Mouse (Mus musculus) yolk sac, embryonic 10.5 days (tissue): ENCODE measurements at regions not wholly inside any gene's neighbourhood (a gene's known extent, or its start where the extent isn't known, plus 50 kb on each side); places are given as distances from the start of the nearest gene placed in this dataset.

Experiments used
- DNase-seq: peaks from one replicate; pipeline ENCODE4 v3.0.0-alpha.2; 2017; ENCODE audit warnings: low spot score

DNA sequence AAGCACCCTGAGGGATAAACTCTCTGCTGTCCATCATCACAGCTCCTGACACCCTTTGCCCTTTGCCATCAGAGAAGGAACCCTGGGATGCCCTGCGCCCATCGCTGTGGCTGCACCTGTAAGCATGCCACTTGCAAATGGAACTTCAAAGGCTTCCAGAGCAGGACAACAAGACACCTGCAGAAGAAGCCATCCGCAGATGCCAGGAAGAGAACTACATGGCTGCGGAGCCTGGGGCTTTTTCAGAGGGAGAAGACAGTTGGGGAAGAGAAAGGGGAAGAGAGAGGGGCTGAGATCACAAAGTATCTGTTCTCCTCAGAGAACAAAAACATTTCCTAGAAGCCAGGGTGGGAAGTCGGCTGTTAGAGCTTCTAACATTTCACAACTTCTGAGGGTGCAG, 365.2 kb upstream of the Runx1 start:
- DNase-seq: no peak

DNA sequence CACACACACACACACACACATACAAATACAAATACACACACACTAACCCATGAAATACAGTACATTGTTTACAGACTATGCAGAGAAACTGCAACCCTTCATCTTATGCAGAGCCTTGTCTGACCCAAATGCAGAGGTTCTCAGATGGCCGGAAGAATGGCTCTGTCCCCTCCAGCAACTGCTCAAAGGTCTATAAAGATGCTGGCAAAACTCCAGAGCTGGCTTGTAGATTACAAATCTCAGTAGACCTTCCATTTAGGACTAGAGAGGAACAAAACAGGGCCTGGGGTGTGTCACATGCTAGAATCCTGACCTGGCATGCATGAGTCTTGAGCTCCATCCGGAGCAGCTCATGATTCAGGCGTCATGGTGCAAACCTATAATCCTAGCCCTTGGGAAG, 364.4 kb upstream of the Runx1 start:
- DNase-seq: no peak

GRCm38 (mm10) chr16:93189875-93190274, 363.9 kb upstream of the Runx1 start:
- DNase-seq: no peak

DNA sequence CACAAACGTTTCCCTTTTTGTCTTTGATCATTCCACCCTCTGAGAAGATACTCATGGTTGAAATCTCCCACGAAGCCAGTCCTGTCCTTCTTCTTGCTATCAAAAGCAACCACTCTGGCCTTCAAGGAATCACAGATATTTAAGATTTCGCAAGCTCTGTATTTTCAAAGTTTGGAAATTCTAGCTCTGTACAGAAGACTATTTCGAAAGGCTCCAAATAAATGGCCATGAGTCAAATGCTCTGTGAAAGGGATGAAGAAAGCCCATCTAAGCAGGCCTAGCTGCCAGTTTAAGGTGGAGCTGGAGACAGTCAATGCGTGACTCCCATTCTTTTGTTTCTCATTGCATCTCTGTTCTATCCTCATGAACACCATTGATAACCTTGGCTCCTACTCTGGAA, 363.5 kb upstream of the Runx1 start:
- no peak for DNase-seq

DNA sequence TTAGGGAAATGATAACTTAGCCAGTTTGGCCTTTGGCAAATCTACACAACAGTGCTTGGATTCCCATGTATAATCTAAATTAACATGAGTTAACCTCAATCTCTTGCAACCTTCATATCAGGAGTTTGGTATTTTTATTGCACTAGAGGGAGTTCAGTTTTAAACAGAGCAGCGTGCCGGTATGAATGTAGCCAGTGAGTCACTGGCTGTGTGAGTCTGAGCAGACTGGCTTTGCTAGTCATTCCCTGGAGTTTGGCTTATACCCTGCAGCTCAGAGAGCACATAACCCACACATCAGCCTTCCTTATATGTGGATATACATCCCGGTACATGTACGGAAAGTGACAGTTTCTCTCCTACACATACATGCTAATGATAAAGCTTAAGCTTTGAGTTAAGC, 360.6 kb upstream of the Runx1 start:
- no peak for DNase-seq

DNA sequence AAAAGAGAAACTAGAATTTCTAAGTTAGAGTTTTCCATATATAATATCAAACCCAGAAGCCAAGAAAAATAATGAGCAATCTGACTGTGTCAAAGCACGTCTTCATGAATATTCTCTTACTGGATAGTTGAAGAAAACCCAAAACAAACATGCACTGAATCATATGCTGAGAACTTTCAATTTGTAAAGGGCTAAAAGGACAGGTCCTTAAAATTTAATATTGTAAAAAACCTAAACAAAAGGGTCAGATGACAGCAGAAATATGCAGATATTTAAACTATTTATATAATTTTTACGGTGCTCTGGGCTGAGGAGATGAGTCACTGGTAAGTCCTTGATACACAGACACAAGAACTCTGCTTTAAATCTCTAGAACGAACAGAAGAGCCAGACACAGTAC, 356.7 kb upstream of the Runx1 start:
- no peak for DNase-seq

GRCm38 (mm10) chr16:93181497-93181896, 355.5 kb upstream of the Runx1 start:
- no peak for DNase-seq

GRCm38 (mm10) chr16:93180213-93180612, 354.3 kb upstream of the Runx1 start:
- no peak for DNase-seq

DNA sequence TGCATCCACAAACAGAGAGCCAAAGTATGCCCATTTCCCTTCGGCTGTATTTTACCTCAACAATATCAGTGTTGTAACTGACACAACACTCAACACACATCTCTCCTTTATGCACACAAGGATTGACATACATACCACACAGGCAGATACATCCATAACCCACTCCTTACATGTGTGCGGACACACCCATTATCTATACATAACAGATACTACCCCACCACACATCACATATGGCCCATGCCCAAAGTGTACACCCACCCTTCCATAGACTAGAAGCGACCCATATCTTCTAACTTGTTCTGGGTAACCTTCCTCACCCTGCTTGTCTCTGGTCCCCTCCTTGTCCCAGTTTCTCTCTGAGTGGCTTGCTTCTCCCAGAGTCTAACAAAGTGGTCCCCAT, 340.7 kb upstream of the Runx1 start:
- DNase-seq: no peak

GRCm38 (mm10) chr16:93158526-93159226, 332.7 kb upstream of the Runx1 start:
- DNase-seq: no peak

- no peak for DNase-seq
These were observed 327.8 kb upstream of the Runx1 start for GRCm38 (mm10) chr16:93153545-93154329.

DNA sequence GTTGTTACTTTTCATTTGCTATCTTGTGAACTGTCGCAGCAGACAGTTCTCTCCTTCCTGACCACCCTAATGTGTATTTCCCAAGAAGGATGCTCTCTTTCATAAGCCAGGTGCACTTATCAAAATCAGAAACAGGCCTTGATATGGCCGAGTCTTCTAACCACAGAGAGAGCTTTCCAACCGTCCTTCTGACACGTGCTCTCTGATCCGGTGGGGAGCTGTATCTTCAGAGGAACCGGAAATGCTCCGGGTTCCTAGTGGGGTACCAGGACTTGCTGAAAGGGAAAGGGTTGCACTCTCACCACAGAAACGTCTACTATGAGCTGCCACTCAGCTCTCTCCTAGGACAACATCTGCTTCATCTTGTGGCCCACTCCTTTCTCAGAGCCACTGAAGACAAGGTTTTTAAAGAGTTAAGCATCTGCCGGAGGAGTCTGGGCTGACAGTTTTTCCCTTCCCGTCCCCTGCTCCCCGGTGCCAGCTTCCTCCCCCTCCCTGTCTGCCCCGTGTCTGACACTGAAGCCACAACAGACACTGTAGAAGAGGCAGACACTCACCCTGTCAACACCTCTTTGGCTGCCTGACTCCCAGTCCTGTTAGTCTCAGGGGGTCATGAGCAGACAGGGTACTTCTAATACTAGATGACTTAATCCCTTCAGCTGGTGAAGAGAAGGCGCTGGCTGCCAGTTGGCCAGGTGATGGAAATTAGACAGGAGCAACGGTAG, 327.0 kb upstream of the Runx1 start:
- DNase-seq: peak; percentile 7

DNA sequence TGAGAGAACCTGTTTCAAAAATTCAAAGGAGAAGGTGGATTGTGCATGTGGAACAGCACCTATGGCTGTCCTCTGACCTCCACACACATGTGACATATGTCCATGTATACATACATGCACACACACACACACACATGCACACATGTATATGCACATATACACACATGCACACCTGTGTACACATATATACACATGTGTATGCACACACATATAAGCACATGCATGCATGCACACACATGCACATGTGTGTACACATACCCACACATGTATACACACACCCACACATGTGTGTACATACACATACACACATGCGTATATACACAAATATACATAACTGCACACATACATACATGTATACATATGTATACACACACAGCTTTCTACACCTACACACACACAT, 326.1 kb upstream of the Runx1 start:
- DNase-seq: no peak

DNA sequence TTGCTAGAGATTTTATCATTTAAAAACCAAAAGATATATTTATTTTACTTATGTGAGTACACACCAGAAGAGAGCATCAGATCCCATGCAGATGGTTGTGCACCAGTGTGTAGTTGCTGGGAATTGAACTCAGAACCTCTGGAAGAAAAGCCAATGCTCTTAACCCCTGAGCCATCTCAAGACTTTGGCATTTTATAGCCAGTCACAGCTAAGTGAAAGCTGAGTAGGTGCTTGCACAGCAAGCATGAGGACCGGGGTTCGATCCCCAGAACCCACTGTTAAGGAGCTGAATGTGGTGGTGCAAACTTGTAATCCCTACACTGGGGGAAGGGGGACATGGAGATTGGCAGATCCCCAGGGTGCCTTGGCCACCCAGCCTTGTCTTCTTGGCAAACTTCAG, 325.7 kb upstream of the Runx1 start:
- no peak for DNase-seq

GRCm38 (mm10) chr16:93150451-93150850, 324.5 kb upstream of the Runx1 start:
- no peak for DNase-seq

DNA sequence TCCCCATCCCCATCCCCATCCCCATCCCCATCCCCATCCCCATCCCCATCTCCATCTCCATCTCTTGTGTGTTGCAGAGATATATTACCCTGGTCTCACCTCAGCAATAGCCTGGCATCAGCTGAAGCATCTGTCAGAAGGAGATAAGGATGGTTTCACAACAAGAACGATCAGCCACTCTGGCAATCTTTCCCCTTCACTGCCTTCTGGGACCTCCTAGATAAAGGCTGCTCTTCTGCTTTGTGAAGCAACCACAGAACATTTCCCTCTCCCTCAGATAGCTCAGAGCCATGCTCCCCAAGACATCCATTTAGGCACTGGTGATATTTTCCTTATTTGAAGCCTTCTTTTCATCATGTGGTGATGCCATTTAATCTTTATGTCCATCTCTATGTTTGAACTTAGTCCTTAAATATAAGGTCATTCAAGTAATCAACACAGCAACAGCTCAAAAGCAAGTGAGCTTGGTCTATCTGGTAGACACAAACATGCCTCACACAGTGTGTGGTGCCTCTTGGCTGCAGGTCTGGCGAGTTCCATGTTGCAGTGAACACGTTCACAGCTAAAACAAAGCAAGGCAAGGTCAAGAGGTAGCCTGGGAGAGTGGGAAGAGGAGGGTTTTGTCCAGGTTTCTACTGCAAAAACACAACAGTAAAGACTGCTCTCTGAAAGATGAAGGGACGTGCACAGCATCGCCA, 321.7 kb upstream of the Runx1 start:
- peak; percentile 20 for DNase-seq

DNA sequence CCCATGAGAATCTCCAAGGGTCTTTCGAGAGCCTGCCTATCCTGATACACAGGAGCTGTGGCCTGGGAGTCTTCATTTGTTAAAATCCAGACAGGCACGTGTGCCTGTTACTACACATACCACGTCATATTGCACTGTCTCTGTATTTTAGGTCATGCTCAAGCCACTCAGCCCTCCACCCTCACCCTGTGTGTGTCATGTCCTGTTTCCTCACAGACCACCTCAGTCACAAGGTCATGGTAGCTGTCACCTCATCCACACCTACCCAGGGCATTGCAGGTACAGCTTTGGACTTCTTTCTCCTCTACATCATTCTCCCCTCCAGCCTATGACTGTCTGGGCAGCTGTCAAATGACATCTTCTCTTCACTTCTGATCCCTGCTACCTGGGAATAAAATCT, 320.9 kb upstream of the Runx1 start:
- DNase-seq: no peak

GRCm38 (mm10) chr16:93145617-93146016, 319.7 kb upstream of the Runx1 start:
- no peak for DNase-seq

DNA sequence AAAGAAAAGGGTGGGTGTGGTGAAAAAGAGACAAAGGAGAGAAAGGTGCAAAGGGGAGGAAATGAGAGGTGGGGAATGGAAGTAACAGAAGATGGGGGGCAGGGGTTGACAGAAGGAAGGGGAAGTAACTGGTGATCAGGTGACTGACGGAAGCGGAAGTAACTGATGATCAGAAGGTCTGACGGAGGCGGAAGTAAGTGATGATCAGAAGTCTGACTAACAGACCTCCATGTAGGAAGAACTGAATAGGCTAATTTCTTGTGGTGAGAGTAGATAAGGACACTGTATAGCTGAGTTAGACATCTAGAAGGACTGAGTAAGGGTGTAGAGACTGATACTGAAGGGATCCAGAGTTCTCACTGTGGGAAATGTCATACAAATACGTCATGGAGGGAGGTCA, 318.1 kb upstream of the Runx1 start:
- DNase-seq: no peak

GRCm38 (mm10) chr16:93143164-93143563, 317.2 kb upstream of the Runx1 start:
- DNase-seq: no peak

DNA sequence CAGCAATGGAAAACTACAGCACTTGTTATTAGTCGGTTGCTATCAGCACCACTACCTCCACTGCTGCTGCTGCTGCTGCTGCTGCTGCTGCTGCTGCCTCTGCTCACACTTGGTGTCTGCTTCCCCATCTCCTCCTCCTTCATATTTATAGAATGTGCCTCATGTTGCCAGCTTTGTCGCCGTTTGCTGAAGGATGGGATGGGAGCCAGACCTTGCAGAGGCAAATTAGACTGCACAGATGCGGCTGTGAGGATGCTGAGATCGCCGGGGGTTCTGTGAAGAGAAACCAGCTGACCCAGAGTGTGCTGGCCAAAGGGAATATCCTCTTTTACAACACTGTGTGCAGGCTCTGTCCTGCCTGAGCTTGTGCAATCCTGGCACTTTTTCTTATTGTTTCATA, 316.0 kb upstream of the Runx1 start:
- no peak for DNase-seq

DNA sequence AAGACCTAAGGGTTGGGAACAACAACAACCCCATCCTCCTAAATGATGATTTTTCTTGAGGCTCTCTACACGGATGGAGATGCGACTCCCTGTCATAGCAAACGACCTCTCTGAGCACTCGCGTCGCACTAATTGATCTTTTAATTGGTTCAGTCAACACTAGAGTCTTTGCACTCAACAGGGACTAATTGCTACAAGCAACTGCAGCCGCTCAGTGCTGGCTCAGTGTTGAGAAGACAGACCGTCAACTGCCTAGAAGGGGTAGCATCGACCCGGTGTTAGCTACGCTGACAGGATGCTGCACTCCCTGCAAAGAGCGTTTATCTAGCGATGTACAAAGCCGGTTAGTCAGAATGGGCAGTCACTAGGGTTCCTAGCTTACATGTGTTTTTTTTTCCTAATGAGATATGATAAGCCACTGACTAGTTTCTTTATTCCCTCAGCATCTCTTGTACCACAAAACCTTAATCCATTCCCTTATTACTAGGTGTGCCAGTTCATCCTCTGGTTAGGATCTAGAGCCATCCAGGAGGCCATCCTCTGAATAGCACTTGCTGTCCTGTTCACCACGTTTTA, 314.7 kb upstream of the Runx1 start:
- no peak for DNase-seq
